ENCODE assay signal across 20 mouse cellular contexts in the genomic region with DNA sequence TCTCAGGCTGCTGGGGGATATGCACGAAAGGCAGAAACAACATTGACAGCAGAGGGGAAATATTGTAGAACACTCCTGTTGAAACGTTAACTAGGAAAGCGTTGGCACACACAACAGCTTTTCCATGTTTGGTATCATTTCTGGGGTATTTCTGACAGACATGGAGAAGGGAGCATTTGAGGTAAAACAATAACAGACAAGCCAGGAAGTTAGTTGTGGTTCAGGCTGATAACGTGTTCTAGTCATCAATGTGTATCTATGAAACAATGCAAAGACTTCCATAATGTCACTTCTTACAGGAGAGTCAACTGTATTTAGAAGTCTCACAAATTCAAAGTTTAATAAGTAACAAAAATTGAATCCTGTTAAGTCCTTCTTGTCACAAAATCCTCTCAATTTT. TPM values are rescaled to one million over a fixed set of nuclear protein-coding genes. Genes with fewer than 3 reads are reported as not detected.
DNase-seq lines count a peak whose midpoint lies in the region; ATAC-seq and TF ChIP-seq lines count a peak whose summit lies in the region.
"Had no signal": no experiment of that assay in that cellular context is flagged by ENCODE, and none has a peak within 500 bp of the region (broad histone marks: within the 10 kb centered on the region; RNA-seq: fewer than 3 reads in every experiment).

No protein-coding gene starts in this region.

- 67% methylated on average over 4 of the region's 4 CpGs for WGBS in liver, embryonic 12.5 days (ENCODE audit: insufficient replicate concordance)
- WGBS in liver, postnatal 0 days (ENCODE audit: insufficient replicate concordance): 67% methylated on average over 4 of the region's 4 CpGs
- WGBS in midbrain, embryonic 11.5 days: 92% methylated on average over 4 of the region's 4 CpGs

- no peaks in the 10 kb centered on the region for H3K27me3 ChIP-seq in liver, embryonic 12.5 days (replicated peaks)
- H3K27me3 ChIP-seq in liver, postnatal 0 days (ENCODE audit: insufficient read depth, low read length): no peaks in the 10 kb centered on the region
- no peaks in the 10 kb centered on the region for H3K27me3 ChIP-seq in megakaryocyte, embryonic 14.5 days (replicated peaks)
- no peaks in the 10 kb centered on the region for H3K27me3 ChIP-seq in midbrain, embryonic 11.5 days (ENCODE audit: control insufficient read depth, insufficient read depth, low read length)
- H3K27me3 ChIP-seq: embryonic facial prominence, embryonic 12.5 days; forebrain, embryonic 13.5 days; forebrain, embryonic 15.5 days; Patski had no signal

- DNase-seq in liver, postnatal 0 days: no peak
- no peak for DNase-seq in midbrain, embryonic 11.5 days (ENCODE audit: low spot score, missing footprints)
- DNase-seq: adrenal gland, adult 8-10 months; adrenal gland, postnatal 14 days; adrenal gland, postnatal 36 days; cerebellum, adult 11-12 months; cerebellum, adult 2 months; cerebellum, adult 9-10 months; cerebellum, postnatal 10 days; cerebellum, postnatal 25 days; forebrain, postnatal 0 days had no signal

- no peak for TF ChIP-seq EP300 in liver, postnatal 0 days (IDR thresholded peaks at IDR 0.05; ENCODE audit: low read depth)

- no peak overlapping the region for H3K4me3 ChIP-seq in liver, embryonic 12.5 days
- no peak overlapping the region for H3K4me3 ChIP-seq in liver, postnatal 0 days (ENCODE audit: low read depth, low read length)
- peak overlapping the region; percentile 33 for H3K4me3 ChIP-seq in megakaryocyte, embryonic 14.5 days (replicated peaks)
- no peak overlapping the region for H3K4me3 ChIP-seq in midbrain, embryonic 11.5 days (ENCODE audit: low read depth, low read length)
- H3K4me3 ChIP-seq: embryonic facial prominence, embryonic 10.5 days; embryonic facial prominence, embryonic 12.5 days; forebrain, embryonic 13.5 days; forebrain, embryonic 15.5 days had no signal

- H3K27ac ChIP-seq in liver, embryonic 12.5 days: no peak overlapping the region
- no peak overlapping the region for H3K27ac ChIP-seq in liver, postnatal 0 days (ENCODE audit: low read depth)
- H3K27ac ChIP-seq in midbrain, embryonic 11.5 days (ENCODE audit: low read depth, low read length): no peak overlapping the region
- H3K27ac ChIP-seq: embryonic facial prominence, embryonic 10.5 days; embryonic facial prominence, embryonic 12.5 days; forebrain, embryonic 13.5 days; forebrain, embryonic 15.5 days had no signal

- TF ChIP-seq CTCF in liver, postnatal 0 days (IDR thresholded peaks at IDR 0.05; ENCODE audit: low read depth): no peak

- no peak for ATAC-seq in liver, embryonic 12.5 days
- ATAC-seq in liver, postnatal 0 days: no peak
- ATAC-seq in megakaryocyte, adult 5-6 weeks (ENCODE audit: poor library complexity, severe bottlenecking): no peak
- no peak for ATAC-seq in midbrain, embryonic 11.5 days (ENCODE audit: low FRiP score)
- ATAC-seq: activated CD4-positive, CD25-positive, alpha-beta regulatory T cell, adult 4 months; forebrain, embryonic 13.5 days; forebrain, embryonic 15.5 days; forebrain, postnatal 0 days; Patski had no signal

- peaks cover 32% of the 10 kb centered on the region for H3K36me3 ChIP-seq in liver, embryonic 12.5 days
- H3K36me3 ChIP-seq in liver, postnatal 0 days (replicated peaks; ENCODE audit: insufficient read depth, low read length): 0 out of 2 replicates have a peak, but pooled peaks cover 4% of the 10 kb centered on the region
- peaks cover 28% of the 10 kb centered on the region for H3K36me3 ChIP-seq in megakaryocyte, embryonic 14.5 days (replicated peaks; ENCODE audit: low read length)
- H3K36me3 ChIP-seq in midbrain, embryonic 11.5 days (ENCODE audit: control insufficient read depth, insufficient read depth, low read length): no peaks in the 10 kb centered on the region
- H3K36me3 ChIP-seq: embryonic facial prominence, embryonic 12.5 days; forebrain, embryonic 15.5 days had no signal

- peaks cover 33% of the 10 kb centered on the region for H3K4me1 ChIP-seq in liver, embryonic 12.5 days
- H3K4me1 ChIP-seq in liver, postnatal 0 days (ENCODE audit: insufficient read depth): peaks cover 11% of the 10 kb centered on the region
- peaks cover 41% of the 10 kb centered on the region for H3K4me1 ChIP-seq in megakaryocyte, embryonic 14.5 days
- H3K4me1 ChIP-seq in midbrain, embryonic 11.5 days (ENCODE audit: control insufficient read depth, insufficient read depth, low read length): peaks cover 12% of the 10 kb centered on the region

- H3K9ac ChIP-seq in liver, embryonic 12.5 days: no peak overlapping the region
- H3K9ac ChIP-seq in liver, postnatal 0 days (replicated peaks): no peak overlapping the region
- no peak overlapping the region for H3K9ac ChIP-seq in midbrain, embryonic 11.5 days (ENCODE audit: low read length)
- H3K9ac ChIP-seq: embryonic facial prominence, embryonic 12.5 days; forebrain, embryonic 13.5 days; forebrain, embryonic 15.5 days; forebrain, postnatal 0 days had no signal

- 0 out of 2 replicates have a peak overlapping the region, but pooled peaks have one; percentile 86 for H3K4me2 ChIP-seq in liver, embryonic 12.5 days
- H3K4me2 ChIP-seq in liver, postnatal 0 days (ENCODE audit: low read depth, low read length): no peak overlapping the region
- H3K4me2 ChIP-seq in midbrain, embryonic 11.5 days: no peak overlapping the region
- H3K4me2 ChIP-seq: embryonic facial prominence, embryonic 12.5 days; forebrain, embryonic 13.5 days; forebrain, embryonic 15.5 days had no signal

- no peaks in the 10 kb centered on the region for H3K9me3 ChIP-seq in liver, embryonic 12.5 days (replicated peaks)
- H3K9me3 ChIP-seq in liver, postnatal 0 days (ENCODE audit: low read length): no peaks in the 10 kb centered on the region
- no peaks in the 10 kb centered on the region for H3K9me3 ChIP-seq in megakaryocyte, embryonic 14.5 days
- H3K9me3 ChIP-seq in midbrain, embryonic 11.5 days (ENCODE audit: control insufficient read depth, low read length): no peaks in the 10 kb centered on the region
- H3K9me3 ChIP-seq: embryonic facial prominence, embryonic 10.5 days; embryonic facial prominence, embryonic 12.5 days; forebrain, embryonic 13.5 days; forebrain, embryonic 15.5 days had no signal

RNA-seq across cellular contexts. Expression of gene Ddias, which starts 2.5 kb away (rescaled TPM):
- polyA plus RNA-seq in liver, embryonic 12.5 days (2016; fragmentation: Nextera tagmentation; extraction: Ambion mirVana): 15.5 and 16.1 TPM in 2 replicates
- 3.7 and 3.9 TPM in 2 replicates for polyA plus RNA-seq in liver, postnatal 0 days (2015; fragmentation: Nextera tagmentation; extraction: Ambion mirVana)
- 0.22 TPM in 1 of 2 replicates, not detected in the other for polyA plus RNA-seq in megakaryocyte, embryonic 14.5 days (2012; ENCODE audit: insufficient read depth, low replicate concordance)
- total RNA-seq in megakaryocyte, adult 5-6 weeks (2015): 11.7 and 12.7 TPM in 2 replicates
- 12.0 and 15.2 TPM in 2 replicates for total RNA-seq in megakaryocyte, adult 5-6 weeks (2017)
- 24.8 and 28.4 TPM in 2 replicates for polyA plus RNA-seq in midbrain, embryonic 11.5 days (2014; fragmentation: Nextera tagmentation; extraction: Ambion mirVana)

RNA-seq across cellular contexts. Expression of gene Prcp, which starts 2.7 kb away (rescaled TPM):
- polyA plus RNA-seq in liver, embryonic 12.5 days (2016; fragmentation: Nextera tagmentation; extraction: Ambion mirVana): 18.2 and 20.0 TPM in 2 replicates
- 10.2 and 11.5 TPM in 2 replicates for polyA plus RNA-seq in liver, postnatal 0 days (2015; fragmentation: Nextera tagmentation; extraction: Ambion mirVana)
- 16.8 and 36.1 TPM in 2 replicates for polyA plus RNA-seq in megakaryocyte, embryonic 14.5 days (2012; ENCODE audit: insufficient read depth, low replicate concordance)
- 187 and 192 TPM in 2 replicates for total RNA-seq in megakaryocyte, adult 5-6 weeks (2015)
- total RNA-seq in megakaryocyte, adult 5-6 weeks (2017): 64.8 and 78.7 TPM in 2 replicates
- 19.4 and 19.6 TPM in 2 replicates for polyA plus RNA-seq in midbrain, embryonic 11.5 days (2014; fragmentation: Nextera tagmentation; extraction: Ambion mirVana)
